Mouse (Mus musculus) left cerebral cortex, adult 6 months (tissue): ENCODE data around the gene Anxa5. TPM values are rescaled to one million over a fixed set of nuclear protein-coding genes. Genes with fewer than 3 reads are reported as not detected.

Experiments used
- long read RNA-seq, 2 experiments: library from polyadenylated mRNA; unstranded; transcript quantifications; one replicate each; pipeline ENCODE4 v2.0.0; 2019 to 2020
- polyA plus RNA-seq: library from polyadenylated mRNA; unstranded; fragments of <200 nt; fragmentation: Nextera tagmentation; gene quantifications from 2 replicates; pipeline ENCODE4 v1.2.3, GENCODE M21; 2021

The Anxa5 gene
- 118 and 132 TPM in 2 replicates for polyA plus RNA-seq
- long read RNA-seq, experiment 1, transcript Anxa5-201 (13 exons, 1,731 nt), result major isoform, 379 of 393 reads
- long read RNA-seq, experiment 1, partial matches to known transcripts, result 7 of 393 reads
- long read RNA-seq, experiment 1, other reads (novel, unspliced or antisense), result 7 of 393 reads
- long read RNA-seq, experiment 2, transcript Anxa5-201 (13 exons, 1,731 nt), result major isoform, 174 of 202 reads
- long read RNA-seq, experiment 2, partial matches to known transcripts, result 21 of 202 reads
- long read RNA-seq, experiment 2, other reads (novel, unspliced or antisense), result 4 of 202 reads

GRCm38 (mm10) chr3:36475532-36476087 is at the start of gene Anxa5, which contains the start of gene 1810062G17Rik:
Gene Anxa5 (minus strand): TSS chr3:36475894.
Gene 1810062G17Rik (plus strand): TSS chr3:36475937.

DNA sequence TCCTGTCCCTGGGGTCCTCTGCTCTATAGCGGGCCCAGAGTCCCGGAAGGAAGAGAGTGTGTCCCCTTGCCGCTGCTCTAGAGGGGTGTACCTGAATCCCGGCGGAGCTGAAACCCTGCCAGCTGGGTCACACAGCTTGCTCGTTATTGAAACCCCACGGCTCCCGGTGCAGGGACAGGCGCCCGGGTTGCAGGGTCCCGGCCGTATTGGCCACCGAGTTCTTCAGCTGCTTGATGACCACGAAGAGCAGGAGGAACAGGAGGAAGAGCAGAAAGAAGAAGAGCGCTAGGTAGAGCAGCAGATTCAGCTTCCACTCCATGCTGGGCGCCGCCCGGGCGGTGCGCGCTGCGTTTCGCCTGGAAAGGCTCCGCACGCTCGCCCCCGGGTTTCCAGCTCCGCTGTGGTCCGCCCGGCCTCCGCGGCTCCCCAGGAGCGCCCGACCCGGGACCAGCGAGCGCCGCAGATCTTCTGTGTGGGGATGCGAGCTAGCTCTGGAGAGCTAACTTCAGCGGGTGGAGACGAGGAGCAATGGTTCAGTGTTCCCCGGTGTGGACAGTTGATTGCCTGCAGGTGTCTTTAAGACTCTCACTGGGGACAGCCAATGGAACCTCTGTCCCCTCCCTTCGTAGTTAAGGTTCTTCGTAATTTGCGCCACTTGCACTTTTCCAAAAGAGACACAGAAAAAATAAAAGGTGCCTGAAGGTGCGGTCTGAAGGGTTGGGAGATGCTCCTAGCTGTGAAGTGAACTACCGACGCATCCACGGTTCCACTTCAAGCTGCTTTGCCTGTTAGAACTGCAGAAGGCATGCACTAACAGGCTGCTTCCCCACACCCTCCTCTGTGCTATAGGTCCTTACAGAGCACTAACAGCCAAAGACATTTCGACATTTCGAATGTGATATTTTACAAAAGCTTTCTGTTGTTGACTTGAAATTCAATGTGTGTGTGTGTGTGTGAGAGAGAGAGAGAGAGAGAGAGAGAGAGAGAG is 45.7 kb upstream of the Anxa5 start, which contains the start of gene Gm11549:
Gm11549 (minus strand) TSS at position 741 of the 988 bp plus-strand sequence.

Other genes with a start within 250 kb of the Anxa5 start
- not detected in 2 replicates for gene 1810062G17Rik, start within 50 bp of the Anxa5 start, polyA plus RNA-seq
- gene Gm11549, start 45.9 kb upstream of the Anxa5 start, polyA plus RNA-seq, result 40.3 and 47.2 TPM in 2 replicates
- 40.9 and 42.3 TPM in 2 replicates for gene Exosc9, start 76.7 kb upstream of the Anxa5 start, polyA plus RNA-seq
- 0.73 and 1.1 TPM in 2 replicates for gene Ccna2, start 96.3 kb upstream of the Anxa5 start, polyA plus RNA-seq
- gene Bbs7, start 137.6 kb upstream of the Anxa5 start, polyA plus RNA-seq, result 8.0 and 9.2 TPM in 2 replicates
- gene Trpc3, start 214.3 kb upstream of the Anxa5 start, polyA plus RNA-seq, result 6.3 and 6.6 TPM in 2 replicates